Mouse (Mus musculus) lung, adult 2 months (tissue): Measurements from ENCODE around the gene Sept1. TPM values are rescaled to one million over a fixed set of nuclear protein-coding genes. Genes with fewer than 3 reads are reported as not detected.

Source experiments
- DNase-seq: peaks from one replicate; pipeline ENCODE4 v3.0.0; 2022
- H3K4me1 ChIP-seq: fragments of 200-500 bp; 2 replicates; pipeline ENCODE4 v1.6.1; 2011; ENCODE audit warnings: low read length; ENCODE audit not compliant: control insufficient read depth, insufficient read depth
- H3K4me3 ChIP-seq: fragments of 200-500 bp; replicated peaks from 2 replicates; pipeline ENCODE3; 2011; ENCODE audit warnings: low read depth, mild to moderate bottlenecking, control low read depth, low read length; ENCODE audit errors: extremely low read depth
- CTCF ChIP-seq: fragments of 200-500 bp; IDR thresholded peaks from 2 replicates; pipeline ENCODE4 v1.5.1; 2011; ENCODE audit warnings: mild to moderate bottlenecking, low read length, control low read depth; ENCODE audit not compliant: insufficient read depth
- POLR2A ChIP-seq: fragments of 200-500 bp; IDR thresholded peaks from 2 replicates; pipeline ENCODE4 v1.6.1; 2011; ENCODE audit warnings: low read depth, mild to moderate bottlenecking, control low read depth, low read length, borderline replicate concordance; ENCODE audit errors: extremely low read depth
- WGBS: fragments of 180-500 bp; shearing (Covaris S2); methylation state at CpG from one replicate; pipeline ENCODE4 v1.1.7; 2018; 5-methylcytosine and 5-hydroxymethylcytosine counted together
- polyA plus RNA-seq: library from polyadenylated mRNA; depleted of rRNA; stranded (reverse); fragments of >200 nt; gene quantifications from 2 replicates; pipeline ENCODE4 v1.2.3, GENCODE M21; 2012; rRNA removed

Sept1 gene
- polyA plus RNA-seq, 1 experiment = 28.5 TPM

- Histone ChIP-seq H3K4me1 (no peaks in the 10 kb centered on the region), H3K4me3 (no peak overlapping the region)
- no peak for TF ChIP-seq CTCF
- WGBS = 25% methylated on average over 2 of the region's 2 CpGs
- no peak for DNase-seq
Observed at GRCm38 (mm10) chr7:127180783-127181182, 52.1 kb downstream of the Sept1 start.

DNA sequence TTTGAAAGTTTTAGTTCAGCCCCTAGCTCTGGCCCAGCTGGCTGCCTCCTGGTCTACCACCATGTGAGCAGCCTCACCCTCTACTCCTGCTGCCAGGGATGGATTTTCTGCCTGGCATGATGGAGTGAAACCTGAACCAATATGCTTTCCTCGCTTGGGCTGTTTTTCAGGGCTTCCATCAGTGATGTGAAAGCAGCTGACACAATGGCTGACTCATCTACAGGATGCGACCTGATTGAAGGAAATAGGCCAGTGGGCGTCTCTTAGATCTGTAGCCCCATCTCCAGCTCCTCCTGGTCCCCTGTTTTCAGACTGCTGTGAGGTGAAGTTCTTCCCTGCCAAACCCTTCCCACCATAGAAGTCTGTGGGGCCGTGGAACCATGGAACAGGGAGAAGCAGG lies 56.0 kb downstream of the Sept1 start:
- H3K4me3 ChIP-seq = no peak overlapping the region
- WGBS = 73% methylated on average over 4 of the region's 4 CpGs
- H3K4me1 ChIP-seq = no peaks in the 10 kb centered on the region
- DNase-seq = no peak
- TF ChIP-seq POLR2A (no peak), CTCF (no peak)

GRCm38 (mm10) chr7:127166501-127166900 lies 66.4 kb downstream of the Sept1 start:
- WGBS = 70% methylated on average over 5 of the region's 5 CpGs
- DNase-seq = no peak
- H3K4me3 ChIP-seq = no peak overlapping the region
- TF ChIP-seq POLR2A (no peak), CTCF (no peak)
- no peaks in the 10 kb centered on the region for H3K4me1 ChIP-seq

GRCm38 (mm10) chr7:127165607-127166493 lies 67.1 kb downstream of the Sept1 start:
- Histone ChIP-seq H3K4me1 (no peaks in the 10 kb centered on the region), H3K4me3 (no peak overlapping the region)
- DNase-seq = no peak
- TF ChIP-seq POLR2A (no peak), CTCF (no peak)
- 80% methylated on average over 12 of the region's 12 CpGs for WGBS

Other genes with a start within 250 kb of the Sept1 start
- 82.2 and 125 TPM in 2 replicates for gene Mvp, start 218.5 kb downstream of the Sept1 start, polyA plus RNA-seq
- gene Pagr1b, start 216.6 kb downstream of the Sept1 start, polyA plus RNA-seq = 2.6 and 2.8 TPM in 2 replicates
- gene Pagr1a, start 215.8 kb downstream of the Sept1 start, polyA plus RNA-seq = 5.7 and 7.5 TPM in 2 replicates
- gene Gm42742, start 212.0 kb downstream of the Sept1 start, polyA plus RNA-seq = 26.5 and 38.8 TPM in 2 replicates
- gene Prrt2, start 211.9 kb downstream of the Sept1 start, polyA plus RNA-seq = 8.1 and 9.8 TPM in 2 replicates
- 131 and 194 TPM in 2 replicates for gene Maz, start 206.1 kb downstream of the Sept1 start, polyA plus RNA-seq
- 0.78 and 1.3 TPM in 2 replicates for gene Kif22, start 190.7 kb downstream of the Sept1 start, polyA plus RNA-seq
- gene Zg16, start 145.8 kb downstream of the Sept1 start, polyA plus RNA-seq = 0.37 and 19.0 TPM in 2 replicates
- gene AI467606, start 141.8 kb downstream of the Sept1 start, polyA plus RNA-seq = 45.0 and 49.9 TPM in 2 replicates
- gene Qprt, start 110.9 kb downstream of the Sept1 start, polyA plus RNA-seq = 0.57 and 0.93 TPM in 2 replicates
- gene Spn, start 95.3 kb downstream of the Sept1 start, polyA plus RNA-seq = 11.8 and 13.2 TPM in 2 replicates
- gene Cd2bp2, start 37.1 kb downstream of the Sept1 start, polyA plus RNA-seq = 20.7 and 31.0 TPM in 2 replicates
- gene Tbc1d10b, start 24.7 kb downstream of the Sept1 start, polyA plus RNA-seq = 30.3 and 32.9 TPM in 2 replicates
- gene Mylpf, start 24.2 kb downstream of the Sept1 start, polyA plus RNA-seq = 1.3 and 135 TPM in 2 replicates
- gene Zfp553, start 69 bp downstream of the Sept1 start, polyA plus RNA-seq = 8.9 and 11.6 TPM in 2 replicates
- 57.4 and 82.8 TPM in 2 replicates for gene Zfp771, start 11.1 kb upstream of the Sept1 start, polyA plus RNA-seq
- 17.6 and 17.9 TPM in 2 replicates for gene Dctpp1, start 27.6 kb upstream of the Sept1 start, polyA plus RNA-seq
- 15.4 and 16.2 TPM in 2 replicates for gene Sephs2, start 40.9 kb upstream of the Sept1 start, polyA plus RNA-seq
- gene Itgal, start 63.1 kb upstream of the Sept1 start, polyA plus RNA-seq = 28.2 and 36.9 TPM in 2 replicates
- gene Zfp768, start 112.5 kb upstream of the Sept1 start, polyA plus RNA-seq = 31.7 and 35.5 TPM in 2 replicates
- gene Zfp747, start 142.9 kb upstream of the Sept1 start, polyA plus RNA-seq = 10.9 TPM in 2 replicates
- 4.1 and 5.1 TPM in 2 replicates for gene 9130019O22Rik, start 154.0 kb upstream of the Sept1 start, polyA plus RNA-seq
- gene E430018J23Rik, start 160.5 kb upstream of the Sept1 start, polyA plus RNA-seq = 7.6 TPM in 2 replicates
- 7.5 and 8.5 TPM in 2 replicates for gene Zfp764, start 173.7 kb upstream of the Sept1 start, polyA plus RNA-seq
- gene Zfp688, start 188.9 kb upstream of the Sept1 start, polyA plus RNA-seq = 22.6 and 23.0 TPM in 2 replicates
- 4.9 and 5.6 TPM in 2 replicates for gene Zfp689, start 216.0 kb upstream of the Sept1 start, polyA plus RNA-seq
- gene Prr14, start 226.5 kb upstream of the Sept1 start, polyA plus RNA-seq = 80.2 and 89.0 TPM in 2 replicates
- gene Fbrs, start 246.1 kb upstream of the Sept1 start, polyA plus RNA-seq = 32.0 and 42.2 TPM in 2 replicates